Mouse (Mus musculus) midbrain, embryonic 14.5 days (tissue): Measurements from ENCODE around the gene Rc3h2. TPM values are rescaled to one million over a fixed set of nuclear protein-coding genes. Genes with fewer than 3 reads are reported as not detected.

Source experiments
- ATAC-seq: fragments of 200-750 bp; cut with Nextera tagmentation; 2 replicates; pipeline ENCODE4 v1.8.0; 2017; ENCODE audit warnings: moderate number of reproducible peaks, moderate library complexity; ENCODE audit not compliant: low FRiP score, low TSS enrichment
- DNase-seq: peaks from one replicate; pipeline ENCODE4 v3.0.0-alpha.2; 2015
- H3K27ac ChIP-seq: fragments of 300-500 bp; sonication (generic); replicated peaks from 2 replicates; pipeline ENCODE4 v1.5.1; 2014; ENCODE audit warnings: mild to moderate bottlenecking, low read depth, low read length, moderate library complexity
- H3K27me3 ChIP-seq: fragments of 300-500 bp; sonication (generic); 2 replicates; pipeline ENCODE4 v1.6.1; 2014; ENCODE audit warnings: low read length, control low read depth, mixed read lengths; ENCODE audit not compliant: control insufficient read depth, insufficient read depth
- H3K36me3 ChIP-seq: fragments of 300-500 bp; sonication (generic); 2 replicates; pipeline ENCODE4 v1.6.1; 2014; ENCODE audit warnings: low read length, control low read depth; ENCODE audit not compliant: control insufficient read depth, insufficient read depth
- H3K4me1 ChIP-seq: fragments of 300-500 bp; sonication (generic); 2 replicates; pipeline ENCODE4 v1.6.1; 2014; ENCODE audit warnings: mild to moderate bottlenecking, antibody characterized with exemption, low read length, control low read depth; ENCODE audit not compliant: control insufficient read depth, insufficient read depth
- H3K4me2 ChIP-seq: fragments of 300-500 bp; sonication (generic); 2 replicates; pipeline ENCODE4 v1.6.1; 2014; ENCODE audit warnings: mild to moderate bottlenecking, low read length, moderate library complexity
- H3K4me3 ChIP-seq: fragments of 300-500 bp; sonication (generic); replicated peaks from 2 replicates; pipeline ENCODE4 v1.5.1; 2014; ENCODE audit warnings: low read depth, low read length
- H3K9ac ChIP-seq: fragments of 300-500 bp; sonication (generic); replicated peaks from 2 replicates; pipeline ENCODE4 v1.6.1; 2014; ENCODE audit warnings: mild to moderate bottlenecking, low read length, moderate library complexity
- H3K9me3 ChIP-seq: fragments of 300-500 bp; sonication (generic); 2 replicates; pipeline ENCODE4 v1.6.1; 2016; ENCODE audit warnings: low read length, control low read depth, mixed read lengths; ENCODE audit not compliant: control insufficient read depth
- WGBS: fragments of 180-500 bp; shearing (Covaris S2); extraction: QIAGEN DNeasy Blood & Tissue Kit; methylation state at CpG from one replicate; pipeline ENCODE4 v1.1.7; 2014; 5-methylcytosine and 5-hydroxymethylcytosine counted together
- polyA plus RNA-seq: library from polyadenylated mRNA; unstranded; fragments of >200 nt; fragmentation: Nextera tagmentation; extraction: Ambion mirVana; gene quantifications from 2 replicates; pipeline ENCODE4 v1.2.1, GENCODE M21; 2014

Gene Rc3h2
- polyA plus RNA-seq, 1 experiment from 2014 or later: 29.7 TPM

DNA sequence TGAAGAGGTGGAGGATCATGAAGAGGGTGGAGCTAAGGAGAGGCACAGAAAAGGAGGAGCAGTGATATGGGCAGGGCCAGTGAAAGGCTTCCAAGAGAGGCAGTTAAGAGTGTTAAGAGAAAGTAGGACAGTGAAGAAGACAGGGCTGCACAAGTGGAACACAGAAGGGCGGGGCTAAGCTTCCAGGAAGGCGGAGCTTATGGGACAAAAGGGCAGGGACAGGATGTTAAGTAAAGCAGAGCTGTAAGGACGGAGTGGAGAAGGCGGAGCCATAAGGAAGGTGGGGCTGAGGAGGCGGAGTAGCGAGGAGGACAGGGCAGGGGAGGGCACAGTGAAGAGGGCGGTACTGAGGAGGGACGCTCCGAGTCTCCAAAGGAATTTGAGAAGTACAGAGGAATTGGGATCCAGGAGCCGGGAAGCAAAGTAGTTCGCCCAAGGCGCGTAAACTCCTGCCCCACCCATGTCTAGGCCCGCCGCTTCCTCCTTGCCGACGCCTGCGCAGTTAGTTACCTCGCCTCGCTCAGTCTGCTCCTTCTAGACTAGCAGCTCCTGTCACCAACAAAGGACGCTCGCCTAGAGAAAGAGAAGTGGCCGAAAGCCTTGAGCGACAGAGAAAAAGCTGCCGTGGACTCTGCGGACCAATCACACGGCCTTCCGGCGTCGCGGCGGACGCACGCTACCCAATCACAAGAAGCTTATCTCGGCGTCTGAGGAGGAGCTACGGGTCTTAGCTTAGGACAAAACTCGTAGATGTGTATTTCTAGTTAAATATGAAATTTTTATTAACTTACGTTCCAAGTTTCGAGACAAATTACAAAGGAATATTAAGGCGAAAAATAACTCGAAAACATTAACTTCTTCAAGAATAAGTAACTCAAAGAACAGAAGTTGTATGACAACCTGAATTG lies 63.8 kb downstream of the Rc3h2 start, which contains the start of gene Pdcl:
Gene Pdcl, minus strand, starts transcription at position 700 of the 908 bp plus-strand sequence.
- ATAC-seq (peak; percentile 97), DNase-seq (peak; percentile 95)
- H3K36me3 ChIP-seq: peaks cover 31% of the 10 kb centered on the region
- peaks cover 6% of the 10 kb centered on the region; the same call in 1 of the 2 replicates for H3K4me1 ChIP-seq
- H3K27me3 ChIP-seq: no peaks in the 10 kb centered on the region
- H3K9me3 ChIP-seq: no peaks in the 10 kb centered on the region
- WGBS: under 1% methylated on average over 42 of the region's 42 CpGs
- peak within 1 kb of the TSS; percentile 93 for H3K27ac ChIP-seq
- H3K4me2 ChIP-seq: peak within 1 kb of the TSS; percentile 77
- H3K4me3 ChIP-seq: peak within 1 kb of the TSS; percentile 80
- peak within 1 kb of the TSS; percentile 70 for H3K9ac ChIP-seq

DNA sequence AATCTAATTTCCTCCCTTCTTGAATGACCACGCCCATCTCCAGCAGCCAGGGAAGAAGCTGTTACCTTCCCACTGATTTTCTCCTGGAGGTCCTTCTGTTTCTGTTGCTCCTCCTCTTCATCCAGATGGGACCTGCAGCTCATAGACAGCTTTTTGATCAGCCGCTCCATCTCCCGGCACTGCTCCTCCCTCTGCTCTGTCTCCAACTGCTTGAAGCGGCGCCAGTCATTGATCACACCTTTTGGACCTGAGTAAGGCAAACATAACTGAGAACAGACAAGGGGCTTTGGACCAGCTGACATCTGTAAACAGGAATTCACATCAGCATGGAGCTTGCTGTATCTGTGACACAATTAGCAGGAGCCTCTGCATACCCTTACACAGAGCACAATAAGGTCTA lies 67.1 kb downstream of the Rc3h2 start:
- H3K9ac ChIP-seq: no peak overlapping the region
- H3K27ac ChIP-seq: no peak overlapping the region
- H3K4me1 ChIP-seq: peaks cover 6% of the 10 kb centered on the region; the same call in 1 of the 2 replicates
- H3K4me3 ChIP-seq: no peak overlapping the region
- H3K4me2 ChIP-seq: no peak overlapping the region
- H3K9me3 ChIP-seq: no peaks in the 10 kb centered on the region
- WGBS: 98% methylated on average over 5 of the region's 5 CpGs
- H3K27me3 ChIP-seq: no peaks in the 10 kb centered on the region
- ATAC-seq (no peak), DNase-seq (no peak)
- peaks cover 61% of the 10 kb centered on the region for H3K36me3 ChIP-seq

DNA sequence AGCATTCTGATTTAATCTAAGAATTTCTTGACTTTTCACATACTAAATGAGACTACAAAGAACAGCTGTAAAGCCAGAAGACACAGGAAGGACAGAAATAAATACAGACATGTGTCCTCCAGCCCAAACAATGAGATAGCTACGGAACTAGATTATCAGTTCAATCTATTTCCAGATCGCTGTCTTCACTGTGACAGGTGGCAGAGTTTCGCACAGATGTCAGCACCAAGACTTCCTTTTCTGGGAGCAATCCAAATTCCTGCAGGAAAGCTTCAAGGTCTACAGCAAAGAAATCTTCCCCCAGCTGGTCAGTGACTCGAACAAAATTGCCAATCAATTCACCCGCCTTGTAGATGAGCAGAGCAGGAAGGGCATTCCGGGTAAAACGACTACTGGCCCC lies 71.0 kb downstream of the Rc3h2 start:
- no peak overlapping the region for H3K4me2 ChIP-seq
- ATAC-seq (no peak), DNase-seq (no peak)
- no peak overlapping the region for H3K9ac ChIP-seq
- H3K27ac ChIP-seq: no peak overlapping the region
- peaks cover 69% of the 10 kb centered on the region for H3K36me3 ChIP-seq
- no peaks in the 10 kb centered on the region for H3K9me3 ChIP-seq
- no peaks in the 10 kb centered on the region for H3K27me3 ChIP-seq
- 91% methylated on average over 7 of the region's 7 CpGs for WGBS
- no peaks in the 10 kb centered on the region for H3K4me1 ChIP-seq
- no peak overlapping the region for H3K4me3 ChIP-seq

DNA sequence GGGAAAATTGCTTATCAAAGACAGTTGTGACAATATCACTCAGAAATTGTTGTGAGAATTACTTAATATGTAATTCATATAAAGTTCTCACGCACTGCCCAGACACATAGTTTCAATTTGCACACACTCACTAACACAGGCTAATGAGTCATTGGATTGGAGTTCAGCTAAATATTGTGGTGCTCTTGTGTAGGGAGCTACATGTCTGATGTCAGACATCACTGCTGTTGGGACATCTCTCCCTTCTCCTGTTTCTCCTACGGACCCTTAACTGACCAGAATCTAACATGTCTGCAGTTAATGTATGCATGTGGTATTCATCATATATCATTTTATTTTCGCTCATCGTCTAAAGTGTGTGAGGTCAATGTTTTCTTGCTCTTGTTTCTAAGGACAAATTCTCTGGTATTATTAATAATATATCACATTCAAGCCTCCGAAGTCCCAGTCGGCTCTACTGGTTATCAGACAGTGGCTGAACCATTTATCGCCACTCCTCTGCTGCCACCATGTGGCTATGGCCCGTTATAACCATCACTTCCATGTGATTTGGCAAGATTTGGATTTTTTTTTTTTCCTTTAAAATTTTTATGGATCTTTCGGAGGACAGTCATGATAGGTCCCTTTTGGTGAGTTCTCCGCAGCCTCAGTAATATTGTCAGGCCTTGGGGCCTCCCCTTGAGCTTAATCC lies 84.1 kb downstream of the Rc3h2 start:
- Histone ChIP-seq H3K27ac (no peak overlapping the region), H3K4me1 (no peaks in the 10 kb centered on the region), H3K4me2 (no peak overlapping the region), H3K4me3 (no peak overlapping the region), H3K9ac (no peak overlapping the region), H3K27me3 (no peaks in the 10 kb centered on the region), H3K9me3 (no peaks in the 10 kb centered on the region), H3K36me3 (no peaks in the 10 kb centered on the region)
- ATAC-seq: no peak
- peak; percentile 81 for DNase-seq
- WGBS: 64% methylated on average over 10 of the region's 10 CpGs

DNA sequence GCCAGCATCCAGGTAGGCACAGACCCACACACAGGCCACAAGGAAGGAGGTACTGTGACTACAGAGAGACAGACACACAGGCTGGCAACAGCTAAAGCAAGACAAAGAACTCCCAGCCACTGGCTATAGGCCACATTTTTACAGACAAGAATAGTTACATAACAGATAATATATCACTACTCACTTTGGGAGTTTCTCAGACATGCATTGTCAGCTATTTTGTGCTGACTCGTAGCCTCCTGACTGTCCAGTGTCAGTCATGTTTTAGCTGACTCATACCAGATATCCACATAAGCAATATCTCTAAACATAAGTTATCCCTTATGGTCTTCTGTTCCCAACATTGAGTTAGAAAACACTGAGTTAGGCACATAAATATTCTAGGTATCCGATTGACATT lies 89.4 kb downstream of the Rc3h2 start:
- no peaks in the 10 kb centered on the region for H3K36me3 ChIP-seq
- H3K9ac ChIP-seq: no peak overlapping the region
- H3K27me3 ChIP-seq: no peaks in the 10 kb centered on the region
- H3K4me1 ChIP-seq: no peaks in the 10 kb centered on the region
- no peak overlapping the region for H3K4me3 ChIP-seq
- ATAC-seq: no peak
- WGBS: 84% methylated on average over 2 of the region's 2 CpGs
- H3K4me2 ChIP-seq: no peak overlapping the region
- H3K27ac ChIP-seq: no peak overlapping the region
- no peak for DNase-seq
- H3K9me3 ChIP-seq: no peaks in the 10 kb centered on the region

GRCm38 (mm10) chr2:37326215-37326614 lies 96.5 kb downstream of the Rc3h2 start, which contains the start of gene Olfr368:
Olfr368 (plus strand) TSS chr2:37326515.
- Histone ChIP-seq H3K27ac (no peak within 1 kb of the TSS), H3K4me3 (no peak within 1 kb of the TSS), H3K9ac (no peak within 1 kb of the TSS), H3K36me3 (no peaks in the 10 kb centered on the region), H3K9me3 (no peaks in the 10 kb centered on the region), H3K4me2 (no peak within 1 kb of the TSS), H3K4me1 (no peaks in the 10 kb centered on the region), H3K27me3 (no peaks in the 10 kb centered on the region)
- WGBS: 83% methylated on average over 1 of the region's 1 CpGs
- ATAC-seq: no peak
- DNase-seq: no peak

Other genes starting within 250 kb of the Rc3h2 start
- not detected in 2 replicates for gene Olfr365, start 234.7 kb downstream of the Rc3h2 start, polyA plus RNA-seq
- gene Olfr366, start 211.3 kb downstream of the Rc3h2 start, polyA plus RNA-seq: not detected in 2 replicates
- gene Olfr368, start 96.4 kb downstream of the Rc3h2 start, polyA plus RNA-seq: not detected in 2 replicates
- 59.2 and 77.6 TPM in 2 replicates for gene Pdcl, start 63.6 kb downstream of the Rc3h2 start, polyA plus RNA-seq
- gene Zbtb26, start 20.2 kb upstream of the Rc3h2 start, polyA plus RNA-seq: 8.2 and 11.3 TPM in 2 replicates
- gene Zbtb6, start 20.3 kb upstream of the Rc3h2 start, polyA plus RNA-seq: 11.7 and 15.8 TPM in 2 replicates
- gene Rabgap1, start 20.4 kb upstream of the Rc3h2 start, polyA plus RNA-seq: 90.3 and 91.3 TPM in 2 replicates
- 18.7 and 25.4 TPM in 2 replicates for gene Gpr21, start 93.4 kb upstream of the Rc3h2 start, polyA plus RNA-seq